Mouse (Mus musculus) ovary, postnatal 10 days (tissue): ENCODE results near the gene Dnal1.
A peak's percentile ranks its signal among the peaks of the same experiment; 100 is the strongest.

Source experiments
- DNase-seq: peaks from one replicate; pipeline ENCODE4 v3.0.0; 2022; ENCODE audit warnings: low spot score

Gene Dnal1

DNA sequence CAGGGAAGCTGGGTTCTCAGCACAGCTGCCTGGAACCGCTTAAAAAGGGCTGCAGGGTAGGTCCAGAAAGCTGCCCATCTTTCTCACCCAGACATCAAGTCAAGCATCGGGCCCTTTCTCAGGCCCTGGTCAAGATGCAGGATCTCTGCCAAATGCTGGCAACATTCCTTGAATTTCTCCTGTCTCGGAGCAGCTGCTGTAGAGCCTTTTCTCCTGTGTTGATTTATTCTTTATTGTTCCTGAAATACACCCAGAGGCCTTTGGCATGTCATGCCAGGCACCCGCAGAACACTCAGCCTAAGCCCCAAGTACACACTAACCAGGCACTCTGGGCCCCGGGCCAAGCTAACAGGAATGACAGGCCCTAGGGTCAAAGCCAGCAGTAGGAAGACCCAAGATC, 72.8 kb downstream of the Dnal1 start:
- DNase-seq: no peak

DNA sequence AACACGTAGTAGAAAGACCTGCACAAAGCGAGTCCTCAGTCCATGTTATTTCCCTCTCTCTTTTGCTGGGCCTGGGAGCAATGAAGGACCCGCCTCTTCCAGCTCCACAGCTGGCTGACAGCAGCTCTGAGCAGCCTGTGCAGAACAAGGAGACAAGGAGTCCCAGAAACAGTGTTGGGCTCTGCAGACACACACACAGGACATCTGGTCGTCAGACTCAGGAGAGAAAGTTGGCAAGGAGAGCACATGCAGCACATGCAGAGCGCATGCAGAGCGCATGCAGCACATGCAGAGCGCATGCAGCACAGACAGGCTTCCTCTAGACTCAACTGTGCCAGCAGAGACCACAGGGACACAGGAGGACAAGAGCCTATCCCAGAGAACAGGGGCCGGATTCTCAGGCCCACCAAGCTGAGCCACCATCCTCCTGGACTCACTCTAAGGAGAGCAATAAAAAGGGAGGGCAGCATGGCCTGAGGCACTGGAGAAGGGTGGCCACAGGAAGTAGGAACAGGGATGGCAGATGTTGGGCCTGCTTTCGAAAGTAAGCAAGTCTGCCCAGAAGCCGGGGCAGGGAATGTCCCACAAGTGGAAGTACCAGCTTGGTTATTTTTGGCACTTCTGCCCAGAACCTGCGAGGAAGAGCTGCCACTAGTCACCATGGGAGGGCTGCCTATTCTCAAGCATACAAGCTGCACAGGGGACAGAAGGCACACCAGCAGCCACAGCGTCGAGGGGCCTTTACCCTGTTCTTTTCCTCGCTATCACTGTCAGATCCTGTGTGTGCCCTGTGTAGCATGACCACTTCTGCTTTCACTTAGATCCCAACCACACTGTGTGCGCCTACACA, 73.8 kb downstream of the Dnal1 start:
- DNase-seq: no peak

DNA sequence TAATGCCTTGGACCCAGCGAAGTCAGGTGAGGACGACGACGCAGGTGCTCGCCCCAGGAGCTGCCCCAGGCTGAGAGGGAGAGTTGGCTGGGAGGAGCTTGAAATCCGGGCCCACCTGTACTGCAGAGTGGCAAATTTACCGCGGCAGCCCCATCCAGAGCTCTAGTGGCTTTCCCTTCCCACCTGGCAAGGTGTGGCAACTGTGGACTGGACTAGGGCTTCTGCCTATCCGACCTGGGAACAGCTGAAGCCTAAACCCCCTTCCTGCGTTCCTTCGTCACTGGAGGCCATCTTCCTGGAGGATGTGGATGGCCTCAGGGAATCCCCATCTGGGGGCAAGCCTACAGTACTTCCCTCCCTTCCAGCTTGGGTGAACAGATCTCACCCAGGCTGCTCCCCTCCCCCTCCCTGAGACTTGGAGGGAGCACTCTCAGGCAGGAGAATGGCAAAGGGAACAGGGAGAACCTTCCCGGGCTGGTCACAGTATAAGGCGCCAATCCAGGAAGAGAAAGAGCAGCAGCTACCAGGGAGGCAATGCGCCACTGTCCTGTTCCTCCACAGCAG, 74.8 kb downstream of the Dnal1 start:
- no peak for DNase-seq

DNA sequence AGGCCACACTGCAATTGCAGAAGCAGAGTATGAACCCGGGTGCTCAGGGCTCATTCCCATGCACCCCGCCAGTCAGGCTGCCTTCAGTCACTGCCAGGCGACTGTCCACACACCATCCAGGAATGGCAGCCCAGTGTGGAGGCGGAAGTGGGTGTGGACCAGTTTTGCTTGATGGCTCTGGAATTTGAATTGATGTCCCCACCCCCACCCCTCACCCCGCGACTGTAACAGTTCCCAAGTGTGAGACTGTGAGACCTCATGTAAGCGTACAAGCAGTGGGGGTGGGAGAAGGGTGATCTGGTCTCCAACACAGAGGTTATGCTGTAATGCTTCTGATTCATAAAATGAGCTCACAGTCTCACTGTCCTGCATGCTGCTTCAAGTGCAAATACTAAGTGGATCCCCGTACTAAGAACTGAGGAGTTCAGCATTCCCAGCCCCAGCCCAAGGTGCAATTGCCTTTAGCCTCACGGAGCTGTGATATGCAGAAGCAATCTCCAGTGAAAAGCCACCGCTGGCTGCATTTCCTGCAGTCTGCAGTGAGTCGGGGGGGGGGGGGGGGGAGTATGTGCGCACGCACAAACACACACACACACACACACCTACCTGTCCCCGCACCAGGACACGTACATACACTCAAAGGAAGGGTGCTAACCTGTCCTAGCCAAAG, 76.1 kb downstream of the Dnal1 start:
- no peak for DNase-seq

DNA sequence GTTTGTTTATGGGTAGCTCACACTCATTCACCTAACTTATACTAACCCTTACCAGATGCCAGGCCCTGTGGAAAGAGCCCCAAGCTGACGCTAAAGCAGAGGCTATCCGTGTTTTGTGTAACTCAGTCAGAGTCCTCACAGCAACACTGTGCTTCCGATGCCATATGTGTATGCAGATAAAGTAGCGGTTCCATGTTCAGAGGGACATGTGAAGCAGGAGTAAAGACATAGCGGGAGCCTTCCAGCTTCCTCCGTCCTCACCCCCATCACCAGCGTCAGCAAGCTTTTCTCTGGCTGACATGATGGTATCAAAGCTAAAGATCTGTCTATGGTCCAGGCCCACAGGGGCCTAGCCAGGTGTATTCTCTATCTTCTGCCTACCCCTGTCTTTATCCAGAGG, 77.0 kb downstream of the Dnal1 start:
- DNase-seq: no peak

DNA sequence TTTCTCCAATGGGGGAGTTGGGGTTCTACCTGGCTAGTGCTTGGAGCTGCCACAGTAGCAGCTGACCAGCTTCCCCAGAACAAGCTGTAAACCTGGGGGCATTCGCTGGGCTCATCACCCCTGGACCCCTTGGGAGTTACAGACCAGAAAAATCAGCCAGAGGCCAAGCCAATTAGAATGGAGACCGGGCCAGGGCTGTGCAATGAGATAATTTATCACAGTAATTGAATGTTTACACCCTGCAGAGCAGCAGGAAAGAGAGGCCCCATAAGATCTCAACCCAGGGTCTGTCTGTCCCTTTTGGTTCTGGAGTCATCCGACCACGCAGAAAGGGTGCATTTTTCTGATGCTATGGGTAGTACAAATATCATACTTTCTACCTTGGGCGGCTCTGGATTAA, 77.6 kb downstream of the Dnal1 start:
- no peak for DNase-seq

DNA sequence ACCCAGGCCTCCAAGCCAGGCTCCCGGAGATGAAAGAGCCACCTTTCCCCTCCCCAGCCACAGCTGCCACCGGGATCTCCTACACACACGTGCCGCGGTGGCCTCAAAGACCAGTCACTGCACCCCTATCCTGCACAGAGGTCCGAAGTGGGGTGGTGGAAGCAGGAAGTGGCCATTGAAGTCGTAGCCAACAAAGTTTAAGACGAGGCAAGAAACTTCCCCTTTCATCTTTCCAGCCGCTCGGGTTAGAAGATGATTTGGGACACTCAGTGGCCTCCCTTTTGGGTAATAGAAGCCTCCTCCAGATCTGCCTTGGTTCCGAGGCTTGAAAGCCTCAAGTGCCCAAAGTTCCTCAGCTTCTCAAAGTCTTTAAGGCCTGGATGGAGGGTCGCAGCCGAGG, 78.1 kb downstream of the Dnal1 start:
- no peak for DNase-seq

DNA sequence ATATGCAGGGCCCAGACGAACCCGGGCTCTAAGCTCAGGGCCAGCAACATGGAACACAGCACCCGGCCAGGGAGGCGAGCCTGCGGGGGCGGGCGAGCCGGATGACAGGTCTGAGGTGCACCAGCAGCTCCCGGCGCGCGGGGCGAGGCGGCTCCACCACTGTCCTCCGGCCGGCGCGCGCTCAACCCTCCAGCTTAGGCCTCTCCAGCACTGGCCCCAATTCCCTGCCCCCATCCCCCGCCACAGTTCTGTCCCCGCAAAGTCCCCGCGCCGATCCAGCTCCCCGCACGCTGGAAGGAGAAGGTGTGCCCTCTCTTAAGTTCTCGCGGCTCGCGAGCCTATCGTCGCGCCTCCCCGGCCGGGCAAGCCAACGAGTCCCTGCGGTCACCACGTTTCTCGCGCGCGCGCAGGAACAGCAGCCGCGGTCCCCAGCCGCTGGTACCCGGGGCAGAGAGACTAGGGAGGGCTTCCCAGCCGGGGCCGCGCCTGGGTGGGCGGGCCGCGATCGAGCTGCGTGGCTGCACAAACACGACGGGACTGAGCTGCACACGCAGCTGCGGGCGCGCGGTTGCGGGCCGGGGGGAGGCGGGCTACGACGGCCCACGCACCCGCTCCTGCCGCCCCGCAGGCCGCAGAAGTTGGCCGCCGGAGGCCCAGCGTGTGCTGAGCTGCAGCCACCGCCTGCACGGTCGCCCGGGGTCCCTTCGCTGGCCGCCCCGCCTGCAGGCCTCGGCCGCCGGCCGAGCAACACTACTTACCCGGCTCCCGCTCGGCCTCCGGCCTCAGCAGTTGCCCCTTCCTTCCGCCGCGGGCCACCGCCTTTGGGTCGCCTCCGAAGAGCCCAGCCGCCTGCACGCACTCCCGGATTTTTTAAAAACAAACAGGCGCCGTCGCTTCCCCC, 78.8 kb downstream of the Dnal1 start:
- DNase-seq: peak; percentile 49

DNA sequence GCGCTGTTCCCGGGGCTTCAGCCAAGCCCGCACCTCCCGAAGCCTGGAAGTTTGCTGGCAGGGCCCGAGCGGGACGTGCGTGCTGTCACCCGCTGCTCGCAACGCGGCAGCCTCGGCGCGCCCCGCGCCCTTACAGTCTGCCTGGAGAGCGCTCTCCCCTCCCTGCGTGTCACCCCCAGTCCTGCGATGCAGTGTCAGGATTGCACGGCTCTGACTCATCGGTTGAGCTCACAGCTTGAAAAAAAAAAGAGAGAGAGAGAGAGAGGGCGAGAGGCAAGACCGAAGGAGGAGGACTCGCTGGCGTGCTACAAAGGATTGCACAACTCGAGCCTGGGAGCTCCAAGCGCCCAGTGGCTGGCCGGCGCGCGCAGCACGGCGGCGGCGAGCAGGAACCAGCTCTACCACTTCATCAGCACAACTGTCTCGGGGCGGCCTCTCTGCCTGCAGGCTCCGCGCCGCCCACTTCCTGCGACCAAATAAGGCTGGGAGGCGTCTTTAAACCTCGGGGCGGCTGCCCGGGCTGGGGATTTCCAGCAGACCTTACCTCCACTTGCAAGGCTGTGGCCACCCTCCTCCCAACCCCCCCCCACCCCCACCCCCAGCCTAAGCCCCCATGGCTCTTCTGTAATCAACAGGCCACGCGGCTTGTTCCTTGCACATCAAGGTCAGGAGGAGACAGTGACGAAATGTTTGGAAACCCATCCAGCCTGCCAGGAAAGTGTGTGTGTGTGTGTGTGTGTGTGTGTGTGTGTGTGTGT, 79.7 kb downstream of the Dnal1 start:
- DNase-seq: peak; percentile 71

DNA sequence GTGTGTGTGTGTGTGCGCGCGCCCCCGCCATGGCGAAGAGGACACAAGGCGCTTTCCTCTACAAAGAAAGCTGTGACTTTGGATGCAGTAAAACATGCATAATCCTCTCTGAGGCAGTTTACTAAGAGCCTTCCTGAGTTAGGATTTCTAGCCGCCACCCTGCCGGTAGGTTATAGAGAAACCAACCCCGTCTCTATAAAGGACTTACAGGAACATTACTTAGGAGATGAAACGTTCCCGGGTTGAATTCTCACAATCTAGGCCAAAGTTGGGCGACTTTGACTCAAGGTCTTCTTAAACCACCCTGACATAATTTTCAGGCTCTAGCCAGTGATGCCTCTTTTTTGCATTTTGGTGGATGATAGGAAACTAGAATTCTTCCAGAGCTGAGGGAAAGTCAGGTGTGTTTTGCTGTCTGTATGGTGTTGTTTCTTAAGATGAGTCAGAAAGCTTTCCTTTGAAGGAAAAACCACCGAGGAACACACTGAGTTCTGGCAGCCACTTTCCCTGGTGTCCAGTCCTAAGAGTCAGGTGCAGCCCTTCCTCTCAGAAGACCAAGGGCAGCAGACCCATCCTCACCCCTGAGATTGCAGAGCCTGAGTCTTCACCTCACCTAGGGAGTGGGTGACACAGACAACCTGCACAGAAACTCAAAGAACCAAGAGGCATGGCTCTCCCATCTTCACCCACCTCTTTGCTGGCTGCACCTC, 80.4 kb downstream of the Dnal1 start:
- DNase-seq: no peak

DNA sequence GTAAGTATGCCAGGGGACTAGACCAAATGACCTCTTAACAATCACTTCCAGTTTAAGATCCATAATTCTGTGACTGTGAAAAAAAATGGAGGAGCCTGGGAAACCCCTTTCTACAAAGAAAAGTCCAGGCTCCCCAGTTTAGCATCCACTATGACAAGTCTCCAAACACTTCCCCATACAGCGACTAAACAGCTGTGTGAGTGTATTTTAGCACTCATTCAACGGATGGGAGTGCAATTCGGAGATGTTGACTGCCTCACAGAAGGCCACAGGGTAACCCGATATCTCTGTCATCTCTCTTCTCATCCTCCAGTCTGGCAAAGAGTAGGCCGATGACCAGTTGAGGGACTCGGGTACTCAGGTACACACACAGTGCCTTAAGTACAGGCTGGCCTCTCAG, 81.0 kb downstream of the Dnal1 start:
- no peak for DNase-seq
